ENCODE assay signal across 8 mouse cellular contexts in genomic region chr7:96899036-96899569, GRCm38 (mm10). TPM values are rescaled to one million over a fixed set of nuclear protein-coding genes. Genes with fewer than 3 reads are reported as not detected.
DNase-seq lines count a peak whose midpoint lies in the region; ATAC-seq and TF ChIP-seq lines count a peak whose summit lies in the region.
"Had no signal": no experiment of that assay in that cellular context is flagged by ENCODE, and none has a peak within 500 bp of the region (broad histone marks: within the 10 kb centered on the region; RNA-seq: fewer than 3 reads in every experiment).

No protein-coding gene starts in this region.

- no peak for TF ChIP-seq POLR2A in brain, embryonic 14.5 days (IDR thresholded peaks at IDR 0.05; ENCODE audit: borderline replicate concordance, extremely low read depth, insufficient read depth, insufficient read length, poor library complexity, severe bottlenecking)

- intact Hi-C loops in gastrocnemius, postnatal 14 days (cut with DNase I; ENCODE audit: low total_unique reads): no loop called here

- H3K27ac ChIP-seq in kidney, postnatal 0 days: no peak overlapping the region
- H3K27ac ChIP-seq in forebrain, embryonic 12.5 days: 0 out of 2 replicates have a peak overlapping the region, but pooled peaks have one; percentile 14
- H3K27ac ChIP-seq in midbrain, embryonic 12.5 days (replicated peaks): peak overlapping the region; percentile 46; the same call in 1 of the 2 replicates

- no peak overlapping the region for H3K4me2 ChIP-seq in kidney, postnatal 0 days (ENCODE audit: low read length)
- H3K4me2 ChIP-seq in forebrain, embryonic 12.5 days: no peak overlapping the region
- no peak overlapping the region for H3K4me2 ChIP-seq in midbrain, embryonic 12.5 days (replicated peaks)

- H3K9me3 ChIP-seq in kidney, postnatal 0 days (replicated peaks; ENCODE audit: low read length): no peaks in the 10 kb centered on the region
- no peaks in the 10 kb centered on the region for H3K9me3 ChIP-seq in forebrain, embryonic 12.5 days
- no peaks in the 10 kb centered on the region for H3K9me3 ChIP-seq in midbrain, embryonic 12.5 days

- H3K4me3 ChIP-seq in kidney, postnatal 0 days (replicated peaks; ENCODE audit: low read depth, low read length): no peak overlapping the region
- no peak overlapping the region for H3K4me3 ChIP-seq in forebrain, embryonic 12.5 days (replicated peaks)
- H3K4me3 ChIP-seq in midbrain, embryonic 12.5 days: no peak overlapping the region
- H3K4me3 ChIP-seq: myocyte had no signal

- 0 out of 2 replicates have a peak, but pooled peaks have one; percentile 4 for TF ChIP-seq CTCF in kidney, postnatal 0 days (IDR thresholded peaks at IDR 0.05; ENCODE audit: low read depth)
- TF ChIP-seq CTCF in brain, embryonic 14.5 days (IDR thresholded peaks at IDR 0.05; ENCODE audit: borderline replicate concordance, extremely low read depth, insufficient read depth, insufficient read length): no peak

- no peak overlapping the region for H3K9ac ChIP-seq in kidney, postnatal 0 days (ENCODE audit: low read depth, low read length)
- H3K9ac ChIP-seq in forebrain, embryonic 12.5 days: no peak overlapping the region
- H3K9ac ChIP-seq in midbrain, embryonic 12.5 days (replicated peaks): no peak overlapping the region

- H3K36me3 ChIP-seq in kidney, postnatal 0 days (ENCODE audit: insufficient read depth, low read length): peaks cover 22% of the 10 kb centered on the region
- H3K36me3 ChIP-seq in forebrain, embryonic 12.5 days (replicated peaks): peaks cover 40% of the 10 kb centered on the region
- peaks cover 21% of the 10 kb centered on the region for H3K36me3 ChIP-seq in midbrain, embryonic 12.5 days

- H3K27me3 ChIP-seq in kidney, postnatal 0 days (ENCODE audit: insufficient read depth, low read length): no peaks in the 10 kb centered on the region
- H3K27me3 ChIP-seq in forebrain, embryonic 12.5 days: no peaks in the 10 kb centered on the region
- H3K27me3 ChIP-seq in midbrain, embryonic 12.5 days: no peaks in the 10 kb centered on the region

- H3K4me1 ChIP-seq in kidney, postnatal 0 days (replicated peaks; ENCODE audit: insufficient read depth, low read length): peaks cover 5% of the 10 kb centered on the region; the same call in 1 of the 2 replicates
- peaks cover 35% of the 10 kb centered on the region for H3K4me1 ChIP-seq in forebrain, embryonic 12.5 days
- peaks cover 32% of the 10 kb centered on the region for H3K4me1 ChIP-seq in midbrain, embryonic 12.5 days

- ATAC-seq in kidney, postnatal 0 days (replicated peaks; ENCODE audit: low FRiP score, low read depth): no peak
- no peak for ATAC-seq in forebrain, embryonic 12.5 days (ENCODE audit: low FRiP score)
- ATAC-seq in midbrain, embryonic 12.5 days (ENCODE audit: low FRiP score, low read depth): peak; percentile 24; the same call in 1 of the 2 replicates

- peak; percentile 77 for DNase-seq in kidney, postnatal 0 days (ENCODE audit: low spot score)
- DNase-seq in kidney, adult 8-10 months: no peak
- DNase-seq in brain, embryonic 14.5 days (ENCODE audit: low read depth): peak; percentile 81
- no peak for DNase-seq in gastrocnemius, postnatal 14 days
- DNase-seq in testis, postnatal 10 days (ENCODE audit: low spot score): no peak

- 44% methylated on average over 10 of the region's 10 CpGs for WGBS in kidney, postnatal 0 days
- WGBS in forebrain, embryonic 12.5 days: 69% methylated on average over 10 of the region's 10 CpGs
- WGBS in midbrain, embryonic 12.5 days: 65% methylated on average over 10 of the region's 10 CpGs

RNA-seq across cellular contexts. Expression of gene Nars2, which starts 52.2 kb away (rescaled TPM):
- polyA plus RNA-seq in kidney, postnatal 0 days (2015; fragmentation: Nextera tagmentation; extraction: Ambion mirVana): 21.0 and 24.9 TPM in 2 replicates
- polyA plus RNA-seq in brain, embryonic 14.5 days (2012; rRNA removed): 7.6 and 8.4 TPM in 2 replicates
- 19.9 and 23.8 TPM in 2 replicates for polyA plus RNA-seq in forebrain, embryonic 12.5 days (2016; fragmentation: Nextera tagmentation; extraction: Ambion mirVana)
- 23.9 and 25.6 TPM in 2 replicates for polyA plus RNA-seq in midbrain, embryonic 12.5 days (2016; fragmentation: Nextera tagmentation; extraction: Ambion mirVana)
- 1 to 10 TPM; 8.6 to 8.7 TPM for total RNA-seq in gastrocnemius, postnatal 14 days (2021)

Comparison
In these comparisons a context has a peak if more than half of its experiments do, and no peak if none do; other contexts are left out.
1. DNase-seq: peak in kidney, postnatal 0 days (single experiment) and brain, embryonic 14.5 days (single experiment); none in kidney, adult 8-10 months (0 of 2), gastrocnemius, postnatal 14 days (single experiment) and testis, postnatal 10 days (single experiment).